Mouse (Mus musculus) hindbrain, postnatal 0 days (tissue): ENCODE measurements around the gene Cdh3. TPM values are rescaled to one million over a fixed set of nuclear protein-coding genes. Genes with fewer than 3 reads are reported as not detected.
"Not testable (repeated sequence)": the region's sequence is repeated elsewhere in the genome, so short reads cannot be mapped to it uniquely, and the experiment has no call there.

ENCODE experiments used
- ATAC-seq: fragments of 200-750 bp; cut with Nextera tagmentation; 2 replicates; pipeline ENCODE4 v1.8.0; 2017; ENCODE audit warnings: mild to moderate bottlenecking, moderate TSS enrichment, moderate library complexity
- DNase-seq: peaks from one replicate; pipeline ENCODE4 v3.0.0-alpha.2; 2015; ENCODE audit warnings: low spot score
- H3K27ac ChIP-seq: fragments of 300-500 bp; sonication (generic); 2 replicates; pipeline ENCODE4 v1.5.1; 2014; ENCODE audit warnings: mild to moderate bottlenecking
- H3K27me3 ChIP-seq: fragments of 300-500 bp; sonication (generic); 2 replicates; pipeline ENCODE4 v1.6.1; 2014; ENCODE audit warnings: low read length, mixed read lengths; ENCODE audit not compliant: insufficient read depth
- H3K36me3 ChIP-seq: fragments of 300-500 bp; sonication (generic); 2 replicates; pipeline ENCODE4 v1.6.1; 2014; ENCODE audit warnings: low read length, mixed read lengths; ENCODE audit not compliant: insufficient read depth
- H3K4me1 ChIP-seq: fragments of 300-500 bp; sonication (generic); 2 replicates; pipeline ENCODE4 v1.6.1; 2014; ENCODE audit warnings: antibody characterized with exemption, low read length, mixed read lengths; ENCODE audit not compliant: insufficient read depth
- H3K4me2 ChIP-seq: fragments of 300-500 bp; sonication (generic); 2 replicates; pipeline ENCODE4 v1.6.1; 2014; ENCODE audit warnings: low read depth, mild to moderate bottlenecking, low read length, moderate library complexity, mixed read lengths
- H3K4me3 ChIP-seq: fragments of 300-500 bp; sonication (generic); 2 replicates; pipeline ENCODE4 v1.5.1; 2014; ENCODE audit warnings: low read length
- H3K9ac ChIP-seq: fragments of 300-500 bp; sonication (generic); replicated peaks from 2 replicates; pipeline ENCODE4 v1.6.1; 2014; ENCODE audit warnings: mild to moderate bottlenecking, low read length, moderate library complexity, mixed read lengths
- H3K9me3 ChIP-seq: fragments of 300-500 bp; sonication (generic); 2 replicates; pipeline ENCODE4 v1.6.1; 2016; ENCODE audit warnings: low read length, mixed read lengths
- CTCF ChIP-seq: IDR thresholded peaks from 2 replicates; pipeline ENCODE4 v1.5.1; 2016; ENCODE audit warnings: antibody characterized with exemption, control low read depth, low read depth
- WGBS: fragments of 180-500 bp; shearing (Covaris S2); extraction: QIAGEN DNeasy Blood & Tissue Kit; methylation state at CpG from one replicate; pipeline ENCODE4 v1.1.7; 2014; 5-methylcytosine and 5-hydroxymethylcytosine counted together
- polyA plus RNA-seq: library from polyadenylated mRNA; unstranded; fragments of >200 nt; fragmentation: Nextera tagmentation; extraction: Ambion mirVana; gene quantifications from 2 replicates; pipeline ENCODE4 v1.2.1, GENCODE M21; 2015
- total RNA-seq: library from RNA; depleted of rRNA; stranded (reverse); fragments of >200 nt; gene quantifications from 2 replicates; pipeline ENCODE4 v1.2.3, GENCODE M21; 2014

The Cdh3 gene
- total and polyA plus RNA-seq, 2 experiments from 2014 or later, result 3.6 to 6.7 TPM

DNA sequence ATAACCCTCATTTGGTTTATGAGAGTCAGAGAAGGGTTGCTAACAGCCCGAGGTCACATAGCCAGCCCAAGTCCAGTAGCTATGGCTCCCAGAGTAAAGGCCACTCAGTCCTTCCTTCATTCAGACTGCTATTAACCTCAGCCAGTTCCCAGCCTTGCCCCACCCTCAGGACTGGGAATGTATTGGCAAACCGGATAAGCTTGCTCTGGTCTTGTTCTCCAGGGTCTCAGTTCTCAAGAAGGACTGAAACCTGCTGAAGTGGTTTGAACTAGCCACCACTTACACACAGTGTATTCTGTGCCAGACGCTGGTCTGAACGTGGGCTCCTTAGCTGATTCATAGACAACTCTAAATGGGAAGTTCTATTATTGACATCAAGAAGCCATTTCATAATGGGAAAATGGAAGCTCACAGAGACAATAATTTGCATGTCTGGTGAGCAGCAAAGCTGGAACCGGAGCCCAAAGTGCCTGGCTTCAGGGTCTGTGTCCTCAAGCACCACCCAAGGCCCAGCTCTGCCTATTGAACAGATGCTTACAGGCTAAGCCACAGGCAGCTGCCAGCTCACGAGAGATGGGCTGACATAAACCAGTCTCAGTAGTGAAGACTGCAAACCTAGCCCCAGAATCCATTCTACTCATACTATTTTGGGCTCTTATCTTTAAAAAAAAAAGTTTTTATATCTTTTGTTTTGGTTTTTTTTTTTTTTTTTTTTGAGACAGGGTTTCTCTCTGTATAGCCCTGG is 70.8 kb downstream of the Cdh3 start:
- no peak overlapping the region for H3K27ac ChIP-seq

DNA sequence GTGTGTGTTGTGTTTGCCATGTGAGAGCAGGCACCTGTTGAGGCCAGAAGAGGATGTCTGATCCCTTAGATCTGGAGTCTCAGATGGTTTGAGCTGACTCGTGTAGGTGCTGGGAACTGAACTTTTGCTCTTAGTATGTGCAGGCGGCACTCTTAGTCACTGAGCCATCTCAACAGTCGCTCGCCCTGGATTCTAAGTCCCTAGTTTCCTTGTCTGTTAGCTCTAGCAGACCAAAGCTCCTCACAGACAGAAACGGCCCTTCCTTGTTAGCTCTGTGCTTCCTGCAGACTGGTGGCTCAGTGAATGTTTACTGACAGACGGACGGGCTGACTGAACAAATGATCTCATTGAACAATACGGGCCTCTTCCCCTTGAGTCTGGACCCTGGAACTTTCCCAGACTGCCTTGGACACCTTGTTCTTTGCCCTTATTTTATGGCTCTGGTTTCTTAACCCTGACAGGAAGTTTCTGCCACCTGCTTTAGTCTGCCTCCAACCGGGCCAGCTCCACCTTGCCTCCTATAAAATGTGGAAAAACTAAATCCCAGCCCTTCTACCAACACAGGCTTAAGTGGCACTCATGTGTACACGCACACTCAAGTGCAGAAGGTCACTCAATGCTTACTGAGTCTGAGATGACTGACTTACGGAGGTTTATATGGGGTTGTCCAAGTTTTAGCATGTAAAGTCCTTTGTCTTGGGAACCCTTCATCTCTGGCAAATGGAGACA is 74.4 kb downstream of the Cdh3 start:
- no peak overlapping the region for H3K27ac ChIP-seq
- WGBS, result 73% methylated on average over 11 of the region's 11 CpGs
- H3K4me3 ChIP-seq, result no peak overlapping the region
- no peak for DNase-seq
- H3K4me2 ChIP-seq, result no peak overlapping the region
- H3K9ac ChIP-seq, result no peak overlapping the region
- H3K4me1 ChIP-seq, result no peaks in the 10 kb centered on the region
- H3K9me3 ChIP-seq, result no peaks in the 10 kb centered on the region
- H3K36me3 ChIP-seq, result no peaks in the 10 kb centered on the region
- ATAC-seq, result no peak
- TF ChIP-seq CTCF, result no peak
- no peaks in the 10 kb centered on the region for H3K27me3 ChIP-seq

More for the DNA sequence above, 70.8 kb downstream of the Cdh3 start:
- no peaks in the 10 kb centered on the region for H3K9me3 ChIP-seq
- H3K4me3 ChIP-seq, result no peak overlapping the region
- H3K27me3 ChIP-seq, result no peaks in the 10 kb centered on the region
- H3K36me3 ChIP-seq, result no peaks in the 10 kb centered on the region
- no peak for ATAC-seq
- no peak overlapping the region for H3K4me2 ChIP-seq
- no peaks in the 10 kb centered on the region for H3K4me1 ChIP-seq
- WGBS, result 73% methylated on average over 6 of the region's 6 CpGs
- DNase-seq, result no peak
- no peak overlapping the region for H3K9ac ChIP-seq
- no peak for TF ChIP-seq CTCF

DNA sequence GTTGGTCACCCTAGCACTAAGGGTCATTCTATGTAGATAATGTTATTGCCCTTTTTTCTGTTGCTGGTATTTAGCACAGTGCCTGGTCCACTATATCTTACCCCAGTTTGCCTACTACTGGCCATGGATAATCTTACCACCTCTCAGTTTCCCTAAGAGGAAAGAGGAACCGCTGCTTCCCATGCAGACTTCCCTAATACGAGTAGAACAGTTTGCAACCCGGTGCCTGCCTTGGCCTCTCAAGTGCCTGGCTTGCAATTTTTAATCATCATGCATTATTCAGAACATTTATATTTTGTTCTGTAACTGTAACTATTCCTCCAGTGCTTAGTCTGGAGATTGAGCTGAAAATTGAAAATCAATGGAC is 75.0 kb downstream of the Cdh3 start:
- H3K27me3 ChIP-seq, result no peaks in the 10 kb centered on the region
- ATAC-seq (no peak), DNase-seq (no peak)
- no peak overlapping the region for H3K4me3 ChIP-seq
- H3K9me3 ChIP-seq, result no peaks in the 10 kb centered on the region
- no peak overlapping the region for H3K9ac ChIP-seq
- WGBS, result 88% methylated on average over 3 of the region's 3 CpGs
- no peaks in the 10 kb centered on the region for H3K4me1 ChIP-seq
- H3K4me2 ChIP-seq, result no peak overlapping the region
- H3K36me3 ChIP-seq, result no peaks in the 10 kb centered on the region
- no peak for TF ChIP-seq CTCF
- no peak overlapping the region for H3K27ac ChIP-seq

DNA sequence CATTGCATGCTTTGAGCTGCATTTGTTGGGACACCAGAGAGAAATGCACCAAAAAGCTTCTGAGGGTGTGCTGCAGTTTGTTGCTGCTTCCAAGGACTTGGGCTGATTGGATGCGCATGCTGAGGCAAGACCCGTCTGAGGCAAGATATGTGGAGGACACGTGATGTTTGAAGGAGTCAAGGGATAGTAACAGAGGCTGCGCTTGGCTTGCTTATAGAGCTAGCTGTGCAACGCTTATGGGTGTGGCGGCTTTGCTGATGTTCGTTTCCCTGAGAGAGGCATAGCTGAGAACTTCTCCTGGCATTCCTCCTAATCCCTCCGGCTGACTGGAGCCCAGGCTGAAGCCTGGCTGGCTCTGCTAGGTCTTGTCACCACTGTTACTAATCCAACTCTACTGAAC is 76.2 kb downstream of the Cdh3 start:
- Histone ChIP-seq H3K4me3 (no peak overlapping the region), H3K4me1 (no peaks in the 10 kb centered on the region), H3K27me3 (no peaks in the 10 kb centered on the region), H3K9me3 (no peaks in the 10 kb centered on the region), H3K27ac (no peak overlapping the region), H3K4me2 (no peak overlapping the region), H3K9ac (no peak overlapping the region), H3K36me3 (no peaks in the 10 kb centered on the region)
- DNase-seq (no peak), ATAC-seq (no peak)
- 77% methylated on average over 8 of the region's 8 CpGs for WGBS
- no peak for TF ChIP-seq CTCF

DNA sequence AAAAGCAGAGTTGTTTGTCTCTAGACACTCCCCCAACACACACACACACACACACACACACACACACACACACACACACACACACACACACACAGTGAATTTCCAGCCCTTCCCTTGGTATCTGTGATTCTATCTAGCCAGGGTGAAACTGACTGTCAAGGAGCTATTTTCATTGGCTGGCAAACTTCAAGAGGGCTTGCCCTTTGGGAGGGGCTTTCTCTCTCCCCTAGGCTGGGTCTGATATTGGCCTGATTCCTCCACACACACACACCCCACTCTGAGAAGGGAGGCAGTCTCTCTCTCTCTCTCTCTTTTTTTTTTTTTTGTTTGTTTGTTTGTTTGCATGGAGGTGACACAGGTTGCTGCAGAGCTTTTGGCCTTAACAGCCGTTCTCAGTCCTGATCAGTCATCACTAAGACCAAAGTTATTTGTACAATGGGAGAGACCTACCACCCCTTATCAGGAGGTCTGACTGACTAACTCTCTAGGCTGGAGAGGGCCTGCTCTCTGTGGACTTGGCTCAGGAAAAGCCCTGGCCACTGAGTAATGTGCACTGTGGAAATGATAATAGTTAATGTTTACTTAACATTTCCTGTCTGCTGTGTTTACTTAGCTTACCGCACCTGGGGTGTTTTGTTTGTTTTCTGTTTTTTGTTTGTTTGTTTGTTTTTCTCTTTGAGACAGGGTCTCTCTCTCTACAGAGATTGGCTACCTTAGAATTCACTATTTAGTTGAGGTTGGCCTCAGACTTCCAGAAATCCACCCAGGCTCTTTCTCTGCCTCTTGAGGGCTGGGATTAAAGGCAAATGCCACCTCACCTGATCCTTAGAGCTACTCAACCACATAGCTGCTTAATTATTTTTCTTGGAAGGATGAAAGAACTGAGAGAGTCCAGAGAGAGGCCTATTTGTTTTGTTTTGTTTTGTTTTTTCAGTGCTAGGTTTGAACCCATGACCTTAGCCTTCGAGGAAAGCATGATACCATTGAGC is 78.0 kb downstream of the Cdh3 start:
- DNase-seq (no peak), ATAC-seq (no peak)
- Histone ChIP-seq H3K27ac (no peak overlapping the region), H3K4me3 (no peak overlapping the region), H3K9ac (no peak overlapping the region), H3K36me3 (no peaks in the 10 kb centered on the region), H3K4me2 (no peak overlapping the region), H3K4me1 (no peaks in the 10 kb centered on the region), H3K9me3 (no peaks in the 10 kb centered on the region), H3K27me3 (no peaks in the 10 kb centered on the region)
- 73% methylated on average over 3 of the region's 3 CpGs for WGBS
- TF ChIP-seq CTCF, result no peak

DNA sequence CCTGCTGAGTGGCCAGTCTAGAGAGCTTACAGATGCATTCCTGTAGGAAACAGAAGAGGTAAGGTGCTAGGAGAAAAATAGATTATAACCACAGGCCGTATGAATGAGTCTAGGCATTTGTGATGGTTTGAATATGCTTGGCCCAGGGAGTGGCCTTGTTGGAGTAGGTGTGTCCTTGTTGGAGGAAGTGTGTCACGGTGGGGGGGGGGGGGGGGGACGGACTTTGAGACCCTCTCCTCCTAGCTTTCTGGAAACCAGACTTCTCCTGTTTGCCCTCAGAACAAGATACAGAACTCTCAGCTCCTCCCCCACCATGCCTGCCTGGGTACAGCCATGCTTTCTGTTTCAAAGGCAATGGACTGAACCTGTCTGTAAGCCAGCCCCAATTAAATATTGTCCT is 81.8 kb downstream of the Cdh3 start:
- H3K4me2 ChIP-seq, result no peak overlapping the region

DNA sequence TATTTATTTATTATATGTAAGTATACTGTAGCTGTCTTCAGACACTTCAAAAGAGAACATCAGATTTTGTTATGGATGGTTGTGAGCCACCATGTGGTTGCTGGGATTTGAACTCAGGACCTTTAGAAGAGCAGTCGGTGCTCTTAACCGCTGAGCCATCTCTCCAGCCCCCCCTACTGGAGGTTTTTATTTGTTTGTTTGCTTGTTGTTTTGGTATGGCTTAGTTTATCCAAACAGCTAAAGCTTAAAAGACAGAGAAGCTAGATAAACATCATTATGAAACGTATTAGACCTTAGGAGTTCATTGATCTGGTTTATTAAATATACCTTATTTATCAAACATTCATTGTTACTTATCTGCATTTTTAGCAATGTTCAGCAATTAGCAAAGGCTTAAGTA is 84.9 kb downstream of the Cdh3 start:
- not testable (repeated sequence) for H3K9me3 ChIP-seq, DNase-seq, H3K4me2 ChIP-seq, H3K27me3 ChIP-seq, H3K4me3 ChIP-seq, H3K27ac ChIP-seq, H3K9ac ChIP-seq, H3K36me3 ChIP-seq, ATAC-seq, H3K4me1 ChIP-seq
- WGBS, result 98% methylated on average over 3 of the region's 3 CpGs

More for the DNA sequence above, 81.8 kb downstream of the Cdh3 start:
- Histone ChIP-seq H3K27me3 (no peaks in the 10 kb centered on the region), H3K4me1 (no peaks in the 10 kb centered on the region), H3K9ac (no peak overlapping the region), H3K4me3 (no peak overlapping the region), H3K9me3 (no peaks in the 10 kb centered on the region), H3K27ac (no peak overlapping the region), H3K36me3 (no peaks in the 10 kb centered on the region)
- WGBS, result 68% methylated on average over 2 of the region's 3 CpGs
- DNase-seq (no peak), ATAC-seq (no peak)
- no peak for TF ChIP-seq CTCF
